Mouse (Mus musculus): ENCODE data around the gene Kctd2. TPM values are rescaled to one million over a fixed set of nuclear protein-coding genes. Genes with fewer than 3 reads are reported as not detected.
"Not testable (repeated sequence)": the region's sequence is repeated elsewhere in the genome, so short reads cannot be mapped to it uniquely, and the experiment has no call there.

Gene Kctd2
- polyA plus RNA-seq, 1 experiment, result 13.6 TPM

DNA sequence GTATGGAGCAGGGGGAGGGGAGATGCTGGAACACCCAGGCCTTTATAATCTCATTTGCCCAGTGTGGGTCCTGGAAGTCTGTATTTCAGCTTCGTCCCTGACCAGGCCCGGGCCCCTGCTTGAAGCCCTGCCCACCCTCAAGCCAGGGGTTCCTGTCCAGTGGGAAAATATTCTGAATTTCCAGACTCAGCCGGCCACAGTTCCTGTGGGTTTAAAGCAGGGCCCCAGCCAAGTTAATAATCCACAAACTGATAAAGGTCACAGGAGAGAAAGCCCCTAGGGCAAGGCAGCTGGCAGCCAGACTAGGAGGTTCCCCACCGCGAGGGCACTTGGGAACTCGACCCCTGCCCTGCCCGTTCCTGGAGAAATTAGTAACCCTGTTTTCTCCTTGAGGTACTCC lies 29.1 kb downstream of the Kctd2 start:
- Histone ChIP-seq H3K4me1 (ENCODE audit: control insufficient read depth, insufficient read depth, low read length) (peaks cover 5% of the 10 kb centered on the region), H3K36me3 (ENCODE audit: control insufficient read depth, insufficient read depth, low read length) (no peaks in the 10 kb centered on the region), H3K27ac (ENCODE audit: control insufficient read depth, insufficient read depth, low read depth, low read length) (no peak overlapping the region), H3K4me3 (ENCODE audit: control insufficient read depth, low read depth, low read length) (no peak overlapping the region), H3K27me3 (ENCODE audit: control insufficient read depth, insufficient read depth, low read length) (no peaks in the 10 kb centered on the region)
- TF ChIP-seq POLR2A (IDR thresholded peaks at IDR 0.05; ENCODE audit: control insufficient read depth, low read depth, low read length) (no peak), CTCF (IDR thresholded peaks at IDR 0.05; ENCODE audit: control insufficient read depth, insufficient read depth, insufficient replicate concordance, low read depth, low read length) (no peak)

DNA sequence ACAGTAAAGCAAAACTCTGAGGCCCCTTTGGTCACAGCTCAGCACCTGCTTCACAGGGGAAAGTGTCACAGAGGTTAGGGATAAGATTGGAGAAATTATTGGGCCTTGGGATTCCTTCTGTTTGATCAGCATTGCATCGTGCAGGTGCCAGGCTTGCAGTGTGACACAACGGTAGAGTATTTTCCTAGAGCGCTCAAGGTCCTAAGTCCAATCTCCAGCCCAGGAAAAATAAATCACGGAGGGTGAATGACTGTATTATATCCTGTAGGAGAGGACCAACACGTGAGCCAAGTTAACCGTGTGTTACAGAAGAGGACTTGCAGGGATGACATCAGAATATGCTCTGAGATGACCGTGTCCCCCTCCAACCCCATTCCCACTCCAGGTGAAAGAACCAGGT lies 30.2 kb downstream of the Kctd2 start:
- no peak overlapping the region for H3K4me3 ChIP-seq (ENCODE audit: control insufficient read depth, low read depth, low read length)
- no peaks in the 10 kb centered on the region for H3K27me3 ChIP-seq (ENCODE audit: control insufficient read depth, insufficient read depth, low read length)
- H3K27ac ChIP-seq (ENCODE audit: control insufficient read depth, insufficient read depth, low read depth, low read length), result no peak overlapping the region
- TF ChIP-seq POLR2A (IDR thresholded peaks at IDR 0.05; ENCODE audit: control insufficient read depth, low read depth, low read length) (no peak), CTCF (IDR thresholded peaks at IDR 0.05; ENCODE audit: control insufficient read depth, insufficient read depth, insufficient replicate concordance, low read depth, low read length) (no peak)
- H3K4me1 ChIP-seq (ENCODE audit: control insufficient read depth, insufficient read depth, low read length), result peaks cover 5% of the 10 kb centered on the region
- no peaks in the 10 kb centered on the region for H3K36me3 ChIP-seq (ENCODE audit: control insufficient read depth, insufficient read depth, low read length)

DNA sequence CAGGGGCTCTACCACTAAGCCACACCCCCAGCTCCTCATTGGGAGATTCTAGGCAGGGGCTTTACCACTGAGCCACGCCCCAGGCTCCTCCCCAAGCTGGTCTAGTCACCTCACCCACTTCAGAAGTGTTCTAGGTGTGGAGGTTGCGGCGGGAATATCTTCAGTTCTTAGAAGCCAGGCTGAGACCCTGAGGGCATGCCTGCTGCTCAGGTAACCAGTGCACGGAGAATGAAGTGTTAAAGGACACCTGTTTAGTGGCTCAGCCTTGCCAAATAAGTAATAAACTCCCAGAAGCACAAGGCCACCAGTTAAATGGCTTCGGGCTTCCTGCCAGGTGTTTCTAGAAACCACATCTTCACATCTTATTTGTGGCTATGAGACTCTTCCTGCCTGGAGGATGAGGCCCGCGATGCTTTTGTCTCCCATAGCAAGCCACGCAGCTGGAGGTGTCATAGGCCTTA lies 31.9 kb downstream of the Kctd2 start:
- no peak overlapping the region for H3K4me3 ChIP-seq (ENCODE audit: control insufficient read depth, low read depth, low read length)
- H3K27me3 ChIP-seq (ENCODE audit: control insufficient read depth, insufficient read depth, low read length), result no peaks in the 10 kb centered on the region
- peaks cover 2% of the 10 kb centered on the region for H3K4me1 ChIP-seq (ENCODE audit: control insufficient read depth, insufficient read depth, low read length)
- no peaks in the 10 kb centered on the region for H3K36me3 ChIP-seq (ENCODE audit: control insufficient read depth, insufficient read depth, low read length)
- TF ChIP-seq POLR2A (IDR thresholded peaks at IDR 0.05; ENCODE audit: control insufficient read depth, low read depth, low read length) (no peak), CTCF (IDR thresholded peaks at IDR 0.05; ENCODE audit: control insufficient read depth, insufficient read depth, insufficient replicate concordance, low read depth, low read length) (no peak)
- H3K27ac ChIP-seq (ENCODE audit: control insufficient read depth, insufficient read depth, low read depth, low read length), result no peak overlapping the region

DNA sequence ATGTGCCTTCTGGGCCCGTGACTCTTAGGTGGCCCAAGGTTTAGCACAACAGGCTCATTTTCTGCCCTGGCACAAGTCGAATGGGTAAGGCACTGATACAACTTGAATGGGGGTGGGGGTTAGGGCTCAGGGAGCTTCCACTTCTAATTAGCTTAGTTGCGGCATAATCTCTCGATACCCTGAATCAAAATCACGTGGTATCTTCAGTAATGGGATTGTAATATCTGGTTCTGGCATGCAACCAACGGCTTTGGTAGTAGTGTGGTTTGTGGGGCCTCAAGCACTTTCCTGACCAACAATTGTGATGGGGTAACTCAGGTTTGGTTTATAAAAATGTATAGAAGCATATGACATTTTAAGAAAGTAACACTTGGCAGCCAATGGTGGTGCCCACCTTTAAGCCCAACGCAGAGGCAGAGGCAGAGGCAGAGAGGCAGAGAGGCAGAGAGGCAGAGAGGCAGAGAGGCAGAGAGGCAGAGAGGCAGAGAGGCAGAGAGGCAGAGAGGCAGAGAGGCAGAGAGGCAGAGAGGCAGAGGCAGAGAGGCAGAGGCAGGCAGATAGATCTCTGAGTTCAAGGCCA lies 32.4 kb downstream of the Kctd2 start:
- Histone ChIP-seq H3K4me3 (ENCODE audit: control insufficient read depth, low read depth, low read length) (no peak overlapping the region), H3K27me3 (ENCODE audit: control insufficient read depth, insufficient read depth, low read length) (no peaks in the 10 kb centered on the region), H3K36me3 (ENCODE audit: control insufficient read depth, insufficient read depth, low read length) (no peaks in the 10 kb centered on the region), H3K4me1 (ENCODE audit: control insufficient read depth, insufficient read depth, low read length) (peaks cover 2% of the 10 kb centered on the region), H3K27ac (ENCODE audit: control insufficient read depth, insufficient read depth, low read depth, low read length) (no peak overlapping the region)
- TF ChIP-seq POLR2A (IDR thresholded peaks at IDR 0.05; ENCODE audit: control insufficient read depth, low read depth, low read length) (no peak), CTCF (IDR thresholded peaks at IDR 0.05; ENCODE audit: control insufficient read depth, insufficient read depth, insufficient replicate concordance, low read depth, low read length) (no peak)

DNA sequence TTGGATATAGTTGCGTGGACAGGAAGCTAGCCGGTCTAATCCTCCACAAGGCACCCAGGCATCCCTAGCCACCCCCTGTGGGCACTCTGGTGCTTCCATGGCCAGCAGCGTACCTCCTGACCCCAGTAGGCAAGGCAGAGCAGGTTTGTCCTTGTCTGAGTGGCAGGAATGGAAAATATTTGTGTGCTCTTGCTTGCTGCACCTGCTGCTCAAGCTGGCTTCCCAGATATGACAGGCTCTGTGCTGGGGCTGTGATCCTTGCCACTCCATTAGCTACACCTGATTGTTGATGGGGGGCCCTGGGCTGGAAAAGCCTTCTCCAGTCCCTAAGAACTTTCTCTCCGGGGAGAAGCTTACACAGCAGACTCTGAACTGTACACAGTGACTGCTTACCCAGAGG lies 33.4 kb downstream of the Kctd2 start:
- Histone ChIP-seq H3K27ac (ENCODE audit: control insufficient read depth, insufficient read depth, low read depth, low read length) (no peak overlapping the region), H3K4me3 (ENCODE audit: control insufficient read depth, low read depth, low read length) (no peak overlapping the region), H3K27me3 (ENCODE audit: control insufficient read depth, insufficient read depth, low read length) (no peaks in the 10 kb centered on the region)

DNA sequence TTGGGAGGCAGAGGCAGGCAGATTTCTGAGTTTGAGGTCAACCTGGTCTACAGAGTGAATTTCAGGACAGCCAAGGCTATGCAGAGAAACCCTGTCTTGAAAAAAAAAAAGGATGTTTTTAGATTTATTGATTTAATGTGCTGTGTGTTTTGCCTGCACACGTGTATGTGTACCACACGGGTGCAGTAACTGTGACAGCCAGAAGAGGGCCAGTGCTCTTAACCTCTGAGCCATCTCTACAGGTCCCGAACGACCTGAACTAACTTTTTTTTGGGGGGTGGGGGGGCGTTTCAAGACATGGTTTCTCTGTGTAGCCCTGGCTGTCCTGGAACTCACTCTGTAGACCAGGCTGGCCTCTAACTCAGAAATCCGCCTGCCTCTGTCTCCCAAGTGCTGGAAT lies 34.9 kb downstream of the Kctd2 start:
- H3K27ac ChIP-seq (ENCODE audit: control insufficient read depth, insufficient read depth, low read depth, low read length); H3K36me3 ChIP-seq (ENCODE audit: control insufficient read depth, insufficient read depth, low read length); H3K4me3 ChIP-seq (ENCODE audit: control insufficient read depth, low read depth, low read length); H3K4me1 ChIP-seq (ENCODE audit: control insufficient read depth, insufficient read depth, low read length); H3K27me3 ChIP-seq (ENCODE audit: control insufficient read depth, insufficient read depth, low read length): not testable (repeated sequence)

More for the DNA sequence above, 33.4 kb downstream of the Kctd2 start:
- Histone ChIP-seq H3K36me3 (ENCODE audit: control insufficient read depth, insufficient read depth, low read length) (no peaks in the 10 kb centered on the region), H3K4me1 (ENCODE audit: control insufficient read depth, insufficient read depth, low read length) (peaks cover 2% of the 10 kb centered on the region)
- TF ChIP-seq POLR2A (IDR thresholded peaks at IDR 0.05; ENCODE audit: control insufficient read depth, low read depth, low read length), result no peak
- no peak for TF ChIP-seq CTCF (IDR thresholded peaks at IDR 0.05; ENCODE audit: control insufficient read depth, insufficient read depth, insufficient replicate concordance, low read depth, low read length)

DNA sequence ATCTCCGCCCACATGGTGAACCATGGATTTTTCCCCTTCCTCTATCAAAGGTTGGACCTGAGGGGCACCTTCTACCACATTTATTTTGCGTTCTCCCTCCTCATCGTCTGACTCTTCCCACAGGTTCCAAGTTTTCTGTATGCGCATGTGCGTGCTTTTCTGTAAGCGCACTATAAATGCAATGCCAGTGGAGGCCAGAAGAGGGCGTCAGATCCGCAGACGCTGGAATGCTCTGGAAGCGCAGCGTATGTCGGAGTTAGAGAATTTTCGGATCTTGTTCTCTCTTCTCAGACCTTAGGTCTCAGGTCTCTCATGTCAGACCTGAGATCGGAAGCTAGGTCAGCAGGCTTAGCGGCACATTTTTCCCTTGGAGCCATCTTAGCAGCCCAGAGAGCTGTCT lies 35.7 kb downstream of the Kctd2 start:
- Histone ChIP-seq H3K36me3 (ENCODE audit: control insufficient read depth, insufficient read depth, low read length) (no peaks in the 10 kb centered on the region), H3K4me1 (ENCODE audit: control insufficient read depth, insufficient read depth, low read length) (no peaks in the 10 kb centered on the region; the same call in none of the 2 replicates), H3K27me3 (ENCODE audit: control insufficient read depth, insufficient read depth, low read length) (no peaks in the 10 kb centered on the region), H3K4me3 (ENCODE audit: control insufficient read depth, low read depth, low read length) (peak overlapping the region; percentile 47), H3K27ac (ENCODE audit: control insufficient read depth, insufficient read depth, low read depth, low read length) (no peak overlapping the region)
- TF ChIP-seq CTCF (IDR thresholded peaks at IDR 0.05; ENCODE audit: control insufficient read depth, insufficient read depth, insufficient replicate concordance, low read depth, low read length), result peak; percentile 88; the same call in 1 of the 2 replicates
- no peak for TF ChIP-seq POLR2A (IDR thresholded peaks at IDR 0.05; ENCODE audit: control insufficient read depth, low read depth, low read length)

DNA sequence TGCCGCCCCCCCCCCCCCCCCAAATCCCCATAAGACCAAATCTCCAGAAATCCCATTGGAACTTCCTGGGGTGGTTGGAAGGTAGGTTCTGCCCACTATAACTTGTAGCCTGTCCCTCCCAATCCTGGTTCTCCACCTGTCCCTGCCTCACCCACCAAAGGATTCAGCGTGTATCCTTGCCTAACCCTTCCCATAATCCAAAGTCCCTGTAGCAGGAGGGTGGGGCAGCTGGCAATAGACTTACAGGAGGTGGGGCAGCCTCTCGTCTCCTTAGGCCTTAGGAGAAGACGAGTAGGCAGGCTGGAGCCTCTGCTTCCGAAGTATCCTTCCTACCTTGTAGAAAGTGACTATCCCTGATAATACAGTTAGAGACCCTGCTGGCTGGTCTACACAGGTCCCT lies 36.3 kb downstream of the Kctd2 start:
- no peak overlapping the region for H3K4me3 ChIP-seq (ENCODE audit: control insufficient read depth, low read depth, low read length)
- no peaks in the 10 kb centered on the region for H3K36me3 ChIP-seq (ENCODE audit: control insufficient read depth, insufficient read depth, low read length)
- H3K27me3 ChIP-seq (ENCODE audit: control insufficient read depth, insufficient read depth, low read length), result no peaks in the 10 kb centered on the region
- TF ChIP-seq POLR2A (IDR thresholded peaks at IDR 0.05; ENCODE audit: control insufficient read depth, low read depth, low read length) (no peak), CTCF (IDR thresholded peaks at IDR 0.05; ENCODE audit: control insufficient read depth, insufficient read depth, insufficient replicate concordance, low read depth, low read length) (no peak)
- no peak overlapping the region for H3K27ac ChIP-seq (ENCODE audit: control insufficient read depth, insufficient read depth, low read depth, low read length)
- no peaks in the 10 kb centered on the region; the same call in 1 of the 2 replicates for H3K4me1 ChIP-seq (ENCODE audit: control insufficient read depth, insufficient read depth, low read length)
